Mouse (Mus musculus): ENCODE measurements around the gene Slco1a6.

Gene Slco1a6

DNA sequence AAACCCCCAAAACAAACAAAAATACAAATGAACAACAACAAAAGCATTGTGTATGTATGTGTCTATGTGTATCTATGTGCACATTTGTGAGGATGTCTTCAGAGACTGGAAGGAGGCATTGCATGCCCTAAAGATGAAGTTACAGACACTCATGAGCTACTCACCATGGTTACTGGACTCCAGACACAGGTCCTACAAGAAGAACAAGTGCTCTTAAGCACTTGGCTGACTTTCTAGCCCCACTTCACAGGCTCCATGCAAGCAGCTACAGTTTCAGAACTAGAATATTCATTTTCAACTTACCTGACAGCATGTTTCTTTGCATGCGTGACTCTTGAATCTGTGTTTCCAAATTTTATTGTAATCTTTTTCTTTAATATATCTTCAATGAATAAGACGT is 172.6 kb downstream of the Slco1a6 start:
- no peak for DNase-seq (ENCODE audit: low spot score)

All from testis, postnatal 10 days (tissue).